Mouse (Mus musculus) megakaryocyte, embryonic 14.5 days (primary cell): ENCODE data around the gene Dtx1. TPM values are rescaled to one million over a fixed set of nuclear protein-coding genes. Genes with fewer than 3 reads are reported as not detected.

Experiments
- H3K27me3 ChIP-seq: replicated peaks from 2 replicates; pipeline ENCODE3; 2012; ENCODE audit warnings: inconsistent platforms
- H3K36me3 ChIP-seq: replicated peaks from 2 replicates; pipeline ENCODE3; 2012; ENCODE audit warnings: low read length, inconsistent platforms, mixed read lengths
- H3K4me1 ChIP-seq: 2 replicates; pipeline ENCODE4 v1.6.1; 2012; ENCODE audit warnings: inconsistent platforms
- H3K4me3 ChIP-seq: replicated peaks from 2 replicates; pipeline ENCODE3; 2012; ENCODE audit warnings: moderate library complexity, mild to moderate bottlenecking, inconsistent platforms
- H3K9me3 ChIP-seq: 2 replicates; pipeline ENCODE4 v1.6.1; 2012; ENCODE audit warnings: inconsistent platforms
- FLI1 ChIP-seq: IDR thresholded peaks from 2 replicates; pipeline ENCODE4 v1.6.1; 2012; ENCODE audit warnings: low read length, inconsistent platforms, mixed read lengths
- GATA1 ChIP-seq: IDR thresholded peaks from 3 replicates; pipeline ENCODE4 v1.6.1; 2012; ENCODE audit warnings: mixed read lengths, low read length, inconsistent platforms, borderline replicate concordance
- polyA plus RNA-seq: library from polyadenylated mRNA; stranded (reverse); fragments of >175 nt; gene quantifications from 2 replicates; pipeline ENCODE4 v1.2.3, GENCODE M21; 2012; ENCODE audit warnings: low replicate concordance; ENCODE audit not compliant: insufficient read depth

Dtx1 gene
- polyA plus RNA-seq, 1 experiment = not detected

DNA sequence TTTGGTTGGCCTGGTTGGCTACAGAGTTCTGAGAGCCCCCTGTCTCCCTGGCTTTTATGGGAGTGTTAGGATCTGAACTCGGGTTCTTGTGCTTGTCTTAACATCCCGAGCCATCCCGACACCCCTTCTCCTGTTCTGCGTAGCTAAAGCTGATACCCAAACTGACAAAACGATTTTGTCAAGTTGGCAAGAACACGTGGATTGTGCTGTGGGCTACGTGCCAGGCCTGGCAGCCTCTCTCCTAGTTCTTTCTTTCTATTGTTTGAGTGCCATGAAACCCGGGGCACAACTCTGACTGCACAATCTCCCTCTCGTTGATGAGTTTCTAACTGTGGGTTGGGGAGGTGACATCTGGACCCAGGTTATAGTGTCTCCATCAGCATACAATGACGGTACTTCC, 17.6 kb upstream of the Dtx1 start:
- no peaks in the 10 kb centered on the region for H3K9me3 ChIP-seq
- no peak for TF ChIP-seq GATA1
- no peak overlapping the region for H3K4me3 ChIP-seq
- H3K36me3 ChIP-seq = no peaks in the 10 kb centered on the region
- peaks cover 73% of the 10 kb centered on the region for H3K27me3 ChIP-seq
- no peaks in the 10 kb centered on the region for H3K4me1 ChIP-seq

DNA sequence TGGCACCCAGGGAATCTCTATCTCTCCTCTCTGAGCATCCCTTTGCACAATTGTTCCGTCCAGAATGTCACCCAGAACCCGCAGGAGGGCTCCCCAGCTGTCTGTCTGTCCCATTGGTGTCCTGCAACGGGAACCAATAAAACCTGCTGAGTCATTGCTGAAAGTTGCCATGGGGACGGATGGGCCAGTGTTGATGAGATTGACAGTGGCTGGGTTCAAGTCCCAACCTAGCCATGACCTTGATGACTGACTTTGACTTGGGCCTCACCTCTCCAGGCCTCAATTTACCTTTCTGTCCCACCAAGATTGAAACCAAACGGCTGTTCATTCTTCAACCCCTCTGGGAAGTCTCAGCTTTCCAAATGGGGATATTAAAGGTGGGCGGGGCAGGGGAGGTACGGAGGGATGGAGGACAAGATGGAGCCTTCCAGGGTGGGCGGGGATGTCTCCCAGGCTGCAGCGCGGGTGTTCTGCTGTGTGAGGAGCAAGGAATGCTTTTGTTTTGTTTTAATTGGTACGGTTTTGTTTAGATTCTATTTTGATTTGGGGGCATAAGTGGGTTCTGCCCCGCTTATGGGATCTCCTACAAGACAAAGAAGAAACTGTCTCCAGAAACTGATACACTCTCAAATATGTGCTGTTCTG, 14.2 kb upstream of the Dtx1 start:
- peaks cover 66% of the 10 kb centered on the region for H3K27me3 ChIP-seq
- no peak overlapping the region for H3K4me3 ChIP-seq
- no peaks in the 10 kb centered on the region for H3K4me1 ChIP-seq
- peaks cover 6% of the 10 kb centered on the region for H3K9me3 ChIP-seq
- H3K36me3 ChIP-seq = no peaks in the 10 kb centered on the region
- TF ChIP-seq FLI1 (no peak), GATA1 (no peak)

DNA sequence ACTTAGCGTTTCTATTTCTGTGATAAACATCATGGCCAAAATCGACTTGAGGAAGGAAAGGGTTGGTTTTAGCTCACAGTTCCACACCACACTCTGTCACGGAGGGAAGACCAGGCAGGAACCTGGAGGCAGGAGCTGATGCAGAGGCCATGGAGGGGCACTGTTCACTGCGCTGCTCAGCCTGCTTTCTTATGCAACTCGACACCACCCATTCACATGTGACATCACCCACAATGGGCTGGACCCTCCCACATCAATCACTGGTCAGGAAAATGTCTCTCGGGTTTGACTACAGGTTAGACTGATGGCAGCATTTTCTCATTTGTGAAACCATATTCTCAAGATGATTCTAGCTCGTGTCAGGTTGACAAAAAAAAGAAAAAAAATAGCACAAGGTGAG, 9.3 kb upstream of the Dtx1 start:
- no peaks in the 10 kb centered on the region for H3K4me1 ChIP-seq
- H3K36me3 ChIP-seq = no peaks in the 10 kb centered on the region
- H3K4me3 ChIP-seq = no peak overlapping the region
- peaks cover 27% of the 10 kb centered on the region for H3K9me3 ChIP-seq
- H3K27me3 ChIP-seq = peaks cover 70% of the 10 kb centered on the region
- no peak for TF ChIP-seq FLI1
- TF ChIP-seq GATA1 = no peak

DNA sequence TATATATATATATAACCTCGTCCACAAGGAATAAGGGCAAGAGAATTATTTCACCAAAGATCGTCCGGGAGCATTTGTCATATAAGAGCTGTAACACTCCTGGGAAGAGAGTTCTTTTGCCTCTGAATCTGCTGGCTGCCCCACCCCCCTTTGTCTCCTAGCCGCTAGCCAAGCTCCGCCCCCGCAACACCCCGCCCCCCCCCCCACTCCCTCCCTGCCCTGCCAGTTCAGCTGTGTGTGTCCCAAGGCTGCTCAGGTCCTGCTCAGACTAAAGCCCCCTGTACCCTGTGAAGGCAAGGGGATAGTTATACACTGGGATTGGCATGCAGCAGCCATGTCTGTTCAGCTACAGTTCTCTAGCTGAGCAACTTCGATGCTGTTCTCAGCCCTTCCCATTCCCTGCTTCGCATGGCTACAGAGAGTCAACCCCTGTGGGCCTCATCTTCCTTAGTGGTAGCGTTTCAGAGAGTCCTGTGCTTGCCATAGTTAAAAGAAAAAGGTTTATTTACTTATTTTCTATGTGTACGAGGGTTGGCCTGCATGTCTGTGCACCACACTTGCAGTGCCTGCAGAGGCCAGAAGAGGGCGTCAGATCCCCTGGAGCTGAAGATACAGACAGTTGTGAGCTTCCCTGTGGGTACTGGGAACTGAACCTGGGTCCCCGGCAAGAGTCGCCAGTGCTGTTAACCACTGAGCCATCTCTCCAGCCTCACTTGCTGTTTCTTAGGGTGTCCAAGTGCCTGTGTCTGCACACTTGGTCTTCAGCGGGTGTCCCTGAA, 7.1 kb upstream of the Dtx1 start:
- H3K4me3 ChIP-seq = no peak overlapping the region
- TF ChIP-seq GATA1 (no peak), FLI1 (no peak)
- peaks cover 5% of the 10 kb centered on the region; the same call in 1 of the 2 replicates for H3K4me1 ChIP-seq
- peaks cover 76% of the 10 kb centered on the region for H3K27me3 ChIP-seq
- H3K9me3 ChIP-seq = peaks cover 27% of the 10 kb centered on the region
- H3K36me3 ChIP-seq = no peaks in the 10 kb centered on the region

DNA sequence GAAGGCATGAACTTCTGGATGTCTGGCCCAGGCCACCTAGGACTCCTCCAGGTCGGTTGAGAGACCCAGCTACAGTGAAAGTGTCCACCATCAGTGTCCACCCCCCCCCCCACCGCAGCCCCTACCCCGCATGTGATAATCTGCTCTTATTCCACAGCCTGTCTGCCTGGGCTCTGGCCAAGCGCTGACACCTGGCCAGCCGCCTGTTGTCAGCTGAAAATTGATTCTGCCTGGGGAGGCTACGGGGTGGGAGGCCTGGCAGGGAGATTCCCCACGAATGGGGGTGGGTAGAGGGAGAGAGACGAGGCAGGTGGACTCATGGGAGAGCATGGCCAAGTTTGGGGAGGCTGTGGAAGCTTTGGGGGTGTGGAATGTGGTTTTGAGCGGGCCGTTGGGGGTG, 5.4 kb upstream of the Dtx1 start:
- Histone ChIP-seq H3K36me3 (no peaks in the 10 kb centered on the region), H3K4me3 (no peak overlapping the region), H3K4me1 (peaks cover 5% of the 10 kb centered on the region; the same call in 1 of the 2 replicates), H3K27me3 (peaks cover 79% of the 10 kb centered on the region), H3K9me3 (peaks cover 28% of the 10 kb centered on the region)
- TF ChIP-seq FLI1 (no peak), GATA1 (no peak)

DNA sequence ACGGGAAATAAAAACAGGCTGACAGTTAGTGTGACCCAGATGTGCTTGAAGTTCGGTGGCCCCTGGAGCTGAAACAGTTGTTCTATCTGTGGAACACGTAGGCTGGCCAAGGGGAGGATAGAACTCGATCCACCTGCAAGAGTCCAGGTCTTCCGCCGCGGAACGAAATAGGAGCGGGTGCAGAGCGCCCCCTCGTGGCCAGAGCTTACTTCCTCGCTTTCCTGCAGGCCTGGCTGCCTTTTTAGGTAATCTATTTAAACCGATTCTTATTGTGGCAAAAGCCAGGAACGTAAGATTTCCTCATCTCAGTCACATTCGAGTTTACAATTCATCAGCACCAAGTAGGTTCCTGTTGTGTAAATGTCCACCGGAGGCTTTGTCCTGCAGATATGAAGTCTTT, 2.6 kb upstream of the Dtx1 start:
- Histone ChIP-seq H3K4me3 (peak overlapping the region; percentile 9), H3K4me1 (peaks cover 15% of the 10 kb centered on the region), H3K27me3 (peaks cover 87% of the 10 kb centered on the region), H3K9me3 (peaks cover 13% of the 10 kb centered on the region), H3K36me3 (no peaks in the 10 kb centered on the region)
- TF ChIP-seq GATA1 (no peak), FLI1 (no peak)

DNA sequence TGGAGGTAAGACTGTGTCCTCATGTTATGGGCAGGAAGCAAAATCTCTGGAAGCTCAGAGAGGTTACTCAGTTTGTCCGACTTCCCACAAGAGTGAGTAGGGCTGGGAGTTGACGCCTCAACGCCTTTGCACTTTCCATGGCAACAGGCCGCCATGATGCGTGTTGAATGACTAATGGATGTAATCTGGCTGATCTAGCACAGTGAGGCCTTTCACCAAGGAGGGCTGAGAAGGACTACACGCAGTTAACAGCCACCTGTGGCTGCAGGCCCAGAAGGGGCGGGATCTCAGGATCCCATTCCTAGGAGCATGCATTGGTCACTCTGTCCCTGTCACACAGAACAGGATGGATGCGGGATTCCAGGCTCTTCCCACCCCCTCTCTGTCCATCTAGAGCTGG, 994 bp upstream of the Dtx1 start:
- no peaks in the 10 kb centered on the region for H3K36me3 ChIP-seq
- peaks cover 95% of the 10 kb centered on the region for H3K27me3 ChIP-seq
- no peak overlapping the region for H3K4me3 ChIP-seq
- TF ChIP-seq GATA1 (no peak), FLI1 (no peak)
- 0 out of 2 replicates have a peak, but pooled peaks cover 6% of the 10 kb centered on the region for H3K9me3 ChIP-seq
- peaks cover 15% of the 10 kb centered on the region for H3K4me1 ChIP-seq

DNA sequence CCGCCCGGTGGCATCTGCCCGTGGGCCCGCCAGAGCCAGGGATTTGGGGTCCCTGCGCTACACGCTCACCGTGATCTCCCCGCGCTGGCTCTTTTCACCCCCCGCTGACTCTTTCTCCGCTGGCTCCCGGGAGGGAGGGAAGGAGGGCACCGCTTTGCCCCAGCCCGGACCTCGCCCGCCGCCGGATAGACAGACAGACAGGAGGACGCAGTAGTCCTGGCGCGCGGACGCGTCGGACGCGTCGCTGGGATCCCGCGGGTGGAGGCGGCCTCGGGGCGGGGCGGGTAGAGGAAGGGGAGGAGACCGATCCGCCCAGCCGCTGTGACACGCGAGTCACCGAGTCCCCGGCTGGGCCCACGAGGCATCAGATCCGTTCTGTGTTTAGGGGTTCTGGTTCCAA, 311 bp downstream of the Dtx1 start:
- no peak overlapping the region for H3K4me3 ChIP-seq
- no peaks in the 10 kb centered on the region for H3K36me3 ChIP-seq
- H3K27me3 ChIP-seq = peaks cover 97% of the 10 kb centered on the region
- TF ChIP-seq FLI1 = no peak
- no peak for TF ChIP-seq GATA1
- peaks cover 15% of the 10 kb centered on the region for H3K4me1 ChIP-seq
- 0 out of 2 replicates have a peak, but pooled peaks cover 6% of the 10 kb centered on the region for H3K9me3 ChIP-seq

DNA sequence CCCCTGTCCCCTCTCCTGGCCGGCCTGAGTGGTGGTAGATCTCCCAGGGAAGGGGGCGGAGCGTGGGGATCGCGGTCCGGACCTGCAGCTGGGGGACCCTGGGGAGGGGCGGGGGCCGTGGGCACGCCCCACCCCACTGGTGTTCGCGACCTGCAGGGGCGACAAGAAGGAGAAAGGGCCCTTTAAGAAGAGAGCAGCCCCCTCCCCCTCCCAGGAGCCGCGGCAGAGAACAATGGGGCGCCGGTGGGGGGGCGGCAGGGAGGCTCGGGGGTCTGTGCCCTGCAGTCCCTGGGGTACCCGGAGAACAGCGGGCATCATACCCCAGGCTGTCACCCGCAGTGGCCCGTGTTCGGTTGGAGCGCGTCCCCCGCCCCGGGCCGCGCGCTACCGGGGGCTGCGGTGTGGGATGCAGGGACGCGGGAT, 890 bp downstream of the Dtx1 start:
- TF ChIP-seq GATA1 (no peak), FLI1 (no peak)
- Histone ChIP-seq H3K9me3 (0 out of 2 replicates have a peak, but pooled peaks cover 6% of the 10 kb centered on the region), H3K4me1 (peaks cover 15% of the 10 kb centered on the region), H3K4me3 (no peak overlapping the region), H3K27me3 (peaks cover 97% of the 10 kb centered on the region), H3K36me3 (no peaks in the 10 kb centered on the region)

DNA sequence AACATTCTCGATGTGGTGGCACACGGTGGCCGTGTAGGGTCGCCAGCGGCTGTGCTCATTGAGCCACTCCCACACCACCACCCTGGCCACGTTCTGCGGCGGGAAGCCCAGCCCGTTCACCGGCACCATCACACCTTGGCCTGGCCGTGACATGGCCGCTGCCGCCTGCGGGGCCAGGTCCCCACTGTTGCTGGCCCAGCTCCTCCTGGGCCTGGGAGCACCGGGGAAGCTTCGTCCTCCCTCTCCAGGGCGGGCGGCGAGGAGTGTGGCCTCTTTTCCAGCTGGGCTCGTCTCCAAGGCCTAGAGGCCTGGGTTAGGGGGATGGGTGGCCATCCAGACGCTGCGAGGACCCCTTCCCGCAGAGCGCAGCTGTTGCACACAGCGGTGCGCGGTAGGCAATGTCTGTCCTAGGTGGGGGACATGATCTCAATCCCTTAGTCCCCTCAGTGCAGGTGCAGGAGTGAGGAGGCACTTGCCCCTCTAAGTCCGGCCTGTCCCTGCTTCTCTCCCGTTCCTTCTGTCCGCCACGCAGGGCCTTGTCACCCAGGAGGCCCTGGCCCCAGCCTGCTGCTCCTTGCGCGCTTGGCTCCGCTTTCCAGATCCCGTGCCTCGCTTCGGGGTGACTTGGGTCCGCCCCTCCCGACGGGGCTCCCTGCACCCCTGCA, 1.4 kb downstream of the Dtx1 start:
- peak overlapping the region; percentile 42 for H3K4me3 ChIP-seq
- H3K4me1 ChIP-seq = peaks cover 15% of the 10 kb centered on the region
- peaks cover 97% of the 10 kb centered on the region for H3K27me3 ChIP-seq
- H3K36me3 ChIP-seq = no peaks in the 10 kb centered on the region
- TF ChIP-seq FLI1 (no peak), GATA1 (no peak)
- 0 out of 2 replicates have a peak, but pooled peaks cover 6% of the 10 kb centered on the region for H3K9me3 ChIP-seq
